Mouse (Mus musculus): ENCODE measurements around the gene Cldn6.

The Cldn6 gene

GRCm38 (mm10) chr17:23679127-23679835, at the start of gene Cldn6:
Gene Cldn6 (plus strand): TSS chr17:23679249.
- DNase-seq (ENCODE audit: extremely low spot score, low read depth, low spot score) = no peak

GRCm38 (mm10) chr17:23630195-23631020, 48.6 kb upstream of the Cldn6 start:
- peak; percentile 33 for DNase-seq (ENCODE audit: extremely low spot score, low read depth, low spot score)

GRCm38 (mm10) chr17:23631241-23631640, 47.8 kb upstream of the Cldn6 start:
- DNase-seq (ENCODE audit: extremely low spot score, low read depth, low spot score) = no peak

- DNase-seq (ENCODE audit: extremely low spot score, low read depth, low spot score) = no peak
These were observed 34.2 kb upstream of the Cldn6 start, which contains the start of gene Mmp25 for GRCm38 (mm10) chr17:23644613-23645495. Gene Mmp25 (minus strand): TSS chr17:23645277.

- DNase-seq (ENCODE audit: extremely low spot score, low read depth, low spot score) = no peak
These were observed 33.2 kb upstream of the Cldn6 start for GRCm38 (mm10) chr17:23645894-23646293.

GRCm38 (mm10) chr17:23651363-23651762, 27.7 kb upstream of the Cldn6 start:
- no peak for DNase-seq (ENCODE audit: extremely low spot score, low read depth, low spot score)

- no peak for DNase-seq (ENCODE audit: extremely low spot score, low read depth, low spot score)
These were observed 25.7 kb upstream of the Cldn6 start for GRCm38 (mm10) chr17:23653324-23653723.

- no peak for DNase-seq (ENCODE audit: extremely low spot score, low read depth, low spot score)
These were observed 25.0 kb upstream of the Cldn6 start for GRCm38 (mm10) chr17:23654001-23654400.

- no peak for DNase-seq (ENCODE audit: extremely low spot score, low read depth, low spot score)
These were observed 24.6 kb upstream of the Cldn6 start for GRCm38 (mm10) chr17:23654410-23654809.

GRCm38 (mm10) chr17:23658450-23658849, 20.6 kb upstream of the Cldn6 start:
- no peak for DNase-seq (ENCODE audit: extremely low spot score, low read depth, low spot score)

- DNase-seq (ENCODE audit: extremely low spot score, low read depth, low spot score) = no peak
These were observed 18.8 kb upstream of the Cldn6 start, which contains the start of gene Bicdl2 for GRCm38 (mm10) chr17:23660117-23660875. Gene Bicdl2 (plus strand): TSS chr17:23660506.

GRCm38 (mm10) chr17:23660876-23661200, 18.2 kb upstream of the Cldn6 start:
- DNase-seq (ENCODE audit: extremely low spot score, low read depth, low spot score) = no peak

GRCm38 (mm10) chr17:23661526-23661925, 17.5 kb upstream of the Cldn6 start:
- no peak for DNase-seq (ENCODE audit: extremely low spot score, low read depth, low spot score)

GRCm38 (mm10) chr17:23664556-23665021, 14.5 kb upstream of the Cldn6 start:
- DNase-seq (ENCODE audit: extremely low spot score, low read depth, low spot score) = peak; percentile 72

- DNase-seq (ENCODE audit: extremely low spot score, low read depth, low spot score) = no peak
These were observed 13.5 kb upstream of the Cldn6 start for GRCm38 (mm10) chr17:23665511-23665910.

- no peak for DNase-seq (ENCODE audit: extremely low spot score, low read depth, low spot score)
These were observed 8.5 kb upstream of the Cldn6 start for GRCm38 (mm10) chr17:23670516-23671074.

- no peak for DNase-seq (ENCODE audit: extremely low spot score, low read depth, low spot score)
These were observed 7.5 kb upstream of the Cldn6 start for GRCm38 (mm10) chr17:23671519-23671918.

- no peak for DNase-seq (ENCODE audit: extremely low spot score, low read depth, low spot score)
These were observed 6.3 kb upstream of the Cldn6 start for GRCm38 (mm10) chr17:23672761-23673160.

- DNase-seq (ENCODE audit: extremely low spot score, low read depth, low spot score) = peak; percentile 93
These were observed 5.5 kb upstream of the Cldn6 start, which contains the start of the genes Hcfc1r1 and Thoc6 for GRCm38 (mm10) chr17:23673424-23674073. Gene Hcfc1r1 (plus strand): TSS chr17:23673596. Gene Thoc6 (minus strand): TSS chr17:23673882.
